Mouse (Mus musculus) megakaryocyte, embryonic 14.5 days (primary cell): ENCODE measurements around the gene Rslcan18.

Experiments
- FLI1 ChIP-seq: IDR thresholded peaks from 2 replicates; pipeline ENCODE4 v1.6.1; 2012; ENCODE audit warnings: low read length, inconsistent platforms, mixed read lengths
- GATA1 ChIP-seq: IDR thresholded peaks from 3 replicates; pipeline ENCODE4 v1.6.1; 2012; ENCODE audit warnings: mixed read lengths, low read length, inconsistent platforms, borderline replicate concordance

- TF ChIP-seq FLI1: no peak
- no peak for TF ChIP-seq GATA1
These were observed 53.6 kb downstream of the Rslcan18 start for GRCm38 (mm10) chr13:67062427-67062826.
